Mouse (Mus musculus) liver, postnatal 0 days (tissue): ENCODE results near the gene Hps5. TPM values are rescaled to one million over a fixed set of nuclear protein-coding genes. Genes with fewer than 3 reads are reported as not detected.
"Not testable (repeated sequence)": the region's sequence is repeated elsewhere in the genome, so short reads cannot be mapped to it uniquely, and the experiment has no call there.

Experiments used
- ATAC-seq: fragments of 200-750 bp; cut with Nextera tagmentation; 2 replicates; pipeline ENCODE4 v1.8.0; 2017; ENCODE audit warnings: mild to moderate bottlenecking, moderate library complexity
- DNase-seq: peaks from one replicate; pipeline ENCODE4 v3.0.0-alpha.2; 2016
- H3K27ac ChIP-seq: fragments of 300-500 bp; sonication (generic); 2 replicates; pipeline ENCODE4 v1.5.1; 2014; ENCODE audit warnings: antibody characterized with exemption, moderate library complexity, mild to moderate bottlenecking, low read depth
- H3K27me3 ChIP-seq: fragments of 300-500 bp; sonication (generic); 2 replicates; pipeline ENCODE4 v1.6.1; 2014; ENCODE audit warnings: low read length, control low read depth, mixed read lengths; ENCODE audit not compliant: insufficient read depth
- H3K36me3 ChIP-seq: fragments of 300-500 bp; sonication (generic); replicated peaks from 2 replicates; pipeline ENCODE4 v1.6.1; 2014; ENCODE audit warnings: mild to moderate bottlenecking, control low read depth, low read length, moderate library complexity, mixed read lengths; ENCODE audit not compliant: insufficient read depth
- H3K4me1 ChIP-seq: fragments of 300-500 bp; sonication (generic); 2 replicates; pipeline ENCODE4 v1.6.1; 2014; ENCODE audit warnings: antibody characterized with exemption, mild to moderate bottlenecking, control low read depth; ENCODE audit not compliant: insufficient read depth
- H3K4me2 ChIP-seq: fragments of 300-500 bp; sonication (generic); 2 replicates; pipeline ENCODE4 v1.6.1; 2014; ENCODE audit warnings: low read depth, mild to moderate bottlenecking, low read length, moderate library complexity, mixed read lengths
- H3K4me3 ChIP-seq: fragments of 300-500 bp; sonication (generic); 2 replicates; pipeline ENCODE4 v1.5.1; 2014; ENCODE audit warnings: low read depth, low read length
- H3K9ac ChIP-seq: fragments of 300-500 bp; sonication (generic); replicated peaks from 2 replicates; pipeline ENCODE4 v1.6.1; 2014; ENCODE audit warnings: mild to moderate bottlenecking, moderate library complexity
- H3K9me3 ChIP-seq: fragments of 300-500 bp; sonication (generic); 2 replicates; pipeline ENCODE4 v1.6.1; 2016; ENCODE audit warnings: mild to moderate bottlenecking, control low read depth, low read length, mixed read lengths
- CTCF ChIP-seq: sonication (generic); IDR thresholded peaks from 2 replicates; pipeline ENCODE4 v1.5.1; 2016; ENCODE audit warnings: antibody characterized with exemption, low read depth
- EP300 ChIP-seq: IDR thresholded peaks from 2 replicates; pipeline ENCODE4 v1.6.1; 2016; ENCODE audit warnings: antibody characterized with exemption, low read depth, mild to moderate bottlenecking
- WGBS: fragments of 180-500 bp; shearing (Covaris S2); extraction: QIAGEN DNeasy Blood & Tissue Kit; methylation state at CpG from one replicate; pipeline ENCODE4 v1.1.7; 2014; ENCODE audit not compliant: insufficient replicate concordance; 5-methylcytosine and 5-hydroxymethylcytosine counted together
- polyA plus RNA-seq: library from polyadenylated mRNA; unstranded; fragments of >200 nt; fragmentation: Nextera tagmentation; extraction: Ambion mirVana; gene quantifications from 2 replicates; pipeline ENCODE4 v1.2.1, GENCODE M21; 2015

Hps5 gene
- polyA plus RNA-seq, 1 experiment from 2014 or later = 3.6 TPM

GRCm38 (mm10) chr7:46746381-46746780 lies 49.5 kb downstream of the Hps5 start:
- H3K9ac ChIP-seq = no peak overlapping the region
- H3K4me1 ChIP-seq = no peaks in the 10 kb centered on the region
- H3K27ac ChIP-seq = no peak overlapping the region
- no peaks in the 10 kb centered on the region for H3K36me3 ChIP-seq
- no peaks in the 10 kb centered on the region for H3K27me3 ChIP-seq
- 79% methylated on average over 7 of the region's 7 CpGs for WGBS
- no peak overlapping the region for H3K4me3 ChIP-seq
- ATAC-seq (peak; percentile 50; the same call in 1 of the 2 replicates), DNase-seq (no peak)
- TF ChIP-seq EP300 (no peak), CTCF (no peak)
- no peak overlapping the region for H3K4me2 ChIP-seq
- no peaks in the 10 kb centered on the region for H3K9me3 ChIP-seq

GRCm38 (mm10) chr7:46745816-46746215 lies 50.0 kb downstream of the Hps5 start:
- Histone ChIP-seq H3K9ac (no peak overlapping the region), H3K4me2 (no peak overlapping the region), H3K4me1 (no peaks in the 10 kb centered on the region), H3K4me3 (no peak overlapping the region), H3K27me3 (no peaks in the 10 kb centered on the region), H3K36me3 (no peaks in the 10 kb centered on the region), H3K9me3 (no peaks in the 10 kb centered on the region), H3K27ac (no peak overlapping the region)
- TF ChIP-seq CTCF (no peak), EP300 (no peak)
- 52% methylated on average over 3 of the region's 3 CpGs for WGBS
- ATAC-seq (no peak), DNase-seq (no peak)

- H3K4me3 ChIP-seq, H3K36me3 ChIP-seq, H3K4me2 ChIP-seq, ATAC-seq, H3K9ac ChIP-seq, H3K27ac ChIP-seq, H3K9me3 ChIP-seq, H3K27me3 ChIP-seq, H3K4me1 ChIP-seq, DNase-seq: not testable (repeated sequence)
- 45% methylated on average over 3 of the region's 3 CpGs for WGBS
These were observed 53.0 kb downstream of the Hps5 start, which contains the start of gene Saa1 for GRCm38 (mm10) chr7:46742880-46743279. TSS of gene Saa1 (minus strand) at chr7:46742980.

GRCm38 (mm10) chr7:46740041-46740440 lies 55.8 kb downstream of the Hps5 start:
- not testable (repeated sequence) for DNase-seq, H3K27me3 ChIP-seq, ATAC-seq, H3K4me3 ChIP-seq, H3K27ac ChIP-seq, H3K4me1 ChIP-seq, H3K36me3 ChIP-seq, H3K4me2 ChIP-seq, H3K9me3 ChIP-seq, H3K9ac ChIP-seq
- 68% methylated on average over 5 of the region's 5 CpGs for WGBS

- TF ChIP-seq CTCF (no peak), EP300 (no peak)
- Histone ChIP-seq H3K4me3 (no peak overlapping the region), H3K27me3 (no peaks in the 10 kb centered on the region), H3K4me2 (no peak overlapping the region), H3K9ac (no peak overlapping the region), H3K4me1 (peaks cover 8% of the 10 kb centered on the region), H3K27ac (peak overlapping the region; percentile 22; the same call in 1 of the 2 replicates), H3K36me3 (no peaks in the 10 kb centered on the region), H3K9me3 (no peaks in the 10 kb centered on the region)
- peak; percentile 77 for ATAC-seq
- DNase-seq = no peak
- WGBS = 64% methylated on average over 12 of the region's 12 CpGs
These were observed 57.1 kb downstream of the Hps5 start for GRCm38 (mm10) chr7:46738561-46739460.

- no peak for DNase-seq
- Histone ChIP-seq H3K9ac (no peak overlapping the region), H3K27ac (no peak overlapping the region), H3K9me3 (no peaks in the 10 kb centered on the region), H3K27me3 (no peaks in the 10 kb centered on the region), H3K4me2 (no peak overlapping the region), H3K36me3 (no peaks in the 10 kb centered on the region), H3K4me1 (peaks cover 12% of the 10 kb centered on the region), H3K4me3 (no peak overlapping the region)
- no peak for TF ChIP-seq EP300
- no peak for TF ChIP-seq CTCF
- WGBS = 53% methylated on average over 2 of the region's 2 CpGs
- no peak for ATAC-seq
These were observed 60.9 kb downstream of the Hps5 start for GRCm38 (mm10) chr7:46734983-46735382.
